Comparison of ENCODE assay signal across 23 mouse cellular contexts in the genomic region with DNA sequence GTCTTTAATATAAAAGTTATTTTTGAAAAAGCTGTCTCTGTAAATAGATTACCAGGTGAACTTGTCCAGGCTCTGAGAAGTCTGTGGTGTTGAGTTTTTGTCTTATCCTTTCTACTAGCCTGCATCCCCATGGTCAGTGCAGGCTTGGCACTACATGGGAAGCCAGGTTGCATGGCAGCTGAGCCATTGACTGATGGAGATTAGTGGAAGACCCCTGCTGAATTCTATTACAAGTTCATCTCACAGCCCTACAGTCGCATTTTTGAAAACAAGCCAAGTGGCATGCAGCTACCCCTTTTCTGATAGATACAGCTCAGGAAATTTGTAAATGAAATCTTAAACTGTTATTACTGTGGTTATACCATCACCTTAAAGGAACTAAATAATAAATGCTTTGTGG.
DNase-seq lines count a peak whose midpoint lies in the region; ATAC-seq and TF ChIP-seq lines count a peak whose summit lies in the region.
"Had no signal": no experiment of that assay in that cellular context is flagged by ENCODE, and none has a peak within 500 bp of the region (broad histone marks: within the 10 kb centered on the region; RNA-seq: fewer than 3 reads in every experiment).

No protein-coding gene starts in this region.

- WGBS in hindbrain, postnatal 0 days = 50% methylated on average over 1 of the region's 1 CpGs
- WGBS in hindbrain, embryonic 13.5 days = 69% methylated on average over 1 of the region's 1 CpGs
- WGBS in midbrain, postnatal 0 days = 50% methylated on average over 1 of the region's 1 CpGs
- 58% methylated on average over 1 of the region's 1 CpGs for WGBS in midbrain, embryonic 16.5 days

- TF ChIP-seq CTCF in hindbrain, postnatal 0 days (IDR thresholded peaks at IDR 0.05; ENCODE audit: low read depth) = no peak
- no peak for TF ChIP-seq CTCF in midbrain, postnatal 0 days (IDR thresholded peaks at IDR 0.05)

- DNase-seq in cerebellum, postnatal 25 days = peak; percentile 9 to 29
- peak; percentile 77 for DNase-seq in hindbrain, postnatal 0 days (ENCODE audit: low spot score)
- DNase-seq in midbrain, postnatal 0 days (ENCODE audit: low spot score) = peak; percentile 75
- DNase-seq: adrenal gland, adult 2 months; adrenal gland, postnatal 14 days; cerebellum, adult 11 months; gastrocnemius, postnatal 25 days; heart, adult 18-20 months; heart, postnatal 10 days; heart, postnatal 36 days; kidney, adult 18-20 months had no signal

- H3K36me3 ChIP-seq in hindbrain, postnatal 0 days (ENCODE audit: insufficient read depth, low read length) = no peaks in the 10 kb centered on the region
- H3K36me3 ChIP-seq in hindbrain, embryonic 13.5 days = no peaks in the 10 kb centered on the region
- H3K36me3 ChIP-seq in midbrain, postnatal 0 days (ENCODE audit: insufficient read depth, low read length) = no peaks in the 10 kb centered on the region
- no peaks in the 10 kb centered on the region for H3K36me3 ChIP-seq in midbrain, embryonic 16.5 days (ENCODE audit: control insufficient read depth, insufficient read depth, low read length)
- H3K36me3 ChIP-seq: forebrain, embryonic 10.5 days; heart, embryonic 12.5 days; heart, embryonic 15.5 days; hindbrain, embryonic 10.5 days; hindbrain, embryonic 15.5 days had no signal

- no peak overlapping the region for H3K9ac ChIP-seq in hindbrain, postnatal 0 days (replicated peaks; ENCODE audit: low read length)
- no peak overlapping the region for H3K9ac ChIP-seq in hindbrain, embryonic 13.5 days
- H3K9ac ChIP-seq in midbrain, postnatal 0 days (replicated peaks; ENCODE audit: low read length, poor library complexity, severe bottlenecking) = no peak overlapping the region
- H3K9ac ChIP-seq in midbrain, embryonic 16.5 days (ENCODE audit: low read depth, low read length) = no peak overlapping the region
- H3K9ac ChIP-seq: forebrain, embryonic 13.5 days; heart, embryonic 12.5 days; heart, embryonic 15.5 days; hindbrain, embryonic 15.5 days had no signal

- no peaks in the 10 kb centered on the region for H3K4me1 ChIP-seq in hindbrain, postnatal 0 days (ENCODE audit: insufficient read depth, low read length)
- H3K4me1 ChIP-seq in hindbrain, embryonic 13.5 days (replicated peaks) = no peaks in the 10 kb centered on the region
- H3K4me1 ChIP-seq in midbrain, postnatal 0 days (ENCODE audit: insufficient read depth, low read length) = no peaks in the 10 kb centered on the region
- H3K4me1 ChIP-seq in midbrain, embryonic 16.5 days (ENCODE audit: control insufficient read depth, insufficient read depth, low read length) = no peaks in the 10 kb centered on the region
- H3K4me1 ChIP-seq: forebrain, embryonic 10.5 days; forebrain, embryonic 13.5 days; hindbrain, embryonic 10.5 days; hindbrain, embryonic 15.5 days had no signal

- no peaks in the 10 kb centered on the region for H3K27me3 ChIP-seq in hindbrain, postnatal 0 days (ENCODE audit: insufficient read depth, low read length)
- H3K27me3 ChIP-seq in hindbrain, embryonic 13.5 days = no peaks in the 10 kb centered on the region
- H3K27me3 ChIP-seq in midbrain, postnatal 0 days (ENCODE audit: insufficient read depth, low read length) = no peaks in the 10 kb centered on the region
- H3K27me3 ChIP-seq in midbrain, embryonic 16.5 days (ENCODE audit: control insufficient read depth, insufficient read depth, low read depth, low read length) = no peaks in the 10 kb centered on the region
- H3K27me3 ChIP-seq: forebrain, embryonic 13.5 days; heart, embryonic 12.5 days; heart, embryonic 15.5 days; hindbrain, embryonic 15.5 days had no signal

- H3K4me3 ChIP-seq in hindbrain, postnatal 0 days (ENCODE audit: low read length) = no peak overlapping the region
- H3K4me3 ChIP-seq in hindbrain, embryonic 13.5 days = no peak overlapping the region
- no peak overlapping the region for H3K4me3 ChIP-seq in midbrain, postnatal 0 days (ENCODE audit: low read depth, low read length)
- no peak overlapping the region for H3K4me3 ChIP-seq in midbrain, embryonic 16.5 days (ENCODE audit: low read depth, low read length)
- H3K4me3 ChIP-seq: forebrain, embryonic 10.5 days; forebrain, embryonic 13.5 days; heart, embryonic 12.5 days; heart, embryonic 15.5 days; hindbrain, embryonic 10.5 days; hindbrain, embryonic 15.5 days had no signal

- H3K27ac ChIP-seq in hindbrain, postnatal 0 days = no peak overlapping the region
- H3K27ac ChIP-seq in hindbrain, embryonic 13.5 days = no peak overlapping the region
- H3K27ac ChIP-seq in midbrain, postnatal 0 days (ENCODE audit: low read depth, low read length) = no peak overlapping the region
- H3K27ac ChIP-seq in midbrain, embryonic 16.5 days (ENCODE audit: low read length) = no peak overlapping the region
- H3K27ac ChIP-seq: forebrain, embryonic 10.5 days; forebrain, embryonic 13.5 days; heart, embryonic 15.5 days; hindbrain, embryonic 10.5 days; hindbrain, embryonic 15.5 days had no signal

- no peak overlapping the region for H3K4me2 ChIP-seq in hindbrain, postnatal 0 days (ENCODE audit: low read depth, low read length)
- H3K4me2 ChIP-seq in hindbrain, embryonic 13.5 days = no peak overlapping the region
- H3K4me2 ChIP-seq in midbrain, postnatal 0 days (ENCODE audit: low read depth, low read length, poor library complexity, severe bottlenecking) = no peak overlapping the region
- H3K4me2 ChIP-seq in midbrain, embryonic 16.5 days (ENCODE audit: low read length) = no peak overlapping the region
- H3K4me2 ChIP-seq: forebrain, embryonic 13.5 days; heart, embryonic 12.5 days; heart, embryonic 15.5 days; hindbrain, embryonic 15.5 days had no signal

- H3K9me3 ChIP-seq in hindbrain, postnatal 0 days (ENCODE audit: low read length) = no peaks in the 10 kb centered on the region
- no peaks in the 10 kb centered on the region for H3K9me3 ChIP-seq in hindbrain, embryonic 13.5 days
- H3K9me3 ChIP-seq in midbrain, postnatal 0 days (ENCODE audit: low read length) = no peaks in the 10 kb centered on the region
- H3K9me3 ChIP-seq in midbrain, embryonic 16.5 days (replicated peaks; ENCODE audit: control insufficient read depth, low read length, poor library complexity, severe bottlenecking) = no peaks in the 10 kb centered on the region
- H3K9me3 ChIP-seq: forebrain, embryonic 10.5 days; forebrain, embryonic 13.5 days; heart, embryonic 12.5 days; heart, embryonic 15.5 days; hindbrain, embryonic 10.5 days; hindbrain, embryonic 15.5 days had no signal

- ATAC-seq in cerebellum, adult (ENCODE audit: insufficient number of reproducible peaks, low FRiP score, low TSS enrichment) = no peak
- ATAC-seq in hindbrain, postnatal 0 days = peak; percentile 53; the same call in 1 of the 2 replicates
- no peak for ATAC-seq in hindbrain, embryonic 13.5 days (ENCODE audit: low FRiP score)
- no peak for ATAC-seq in midbrain, postnatal 0 days (ENCODE audit: low FRiP score)
- ATAC-seq in midbrain, embryonic 16.5 days = no peak
- ATAC-seq: CD4-positive, CD25-positive, alpha-beta regulatory T cell, adult 4 months; forebrain, embryonic 13.5 days; inflammation-experienced regulatory T-cells, adult 6 months; intestine, embryonic 16.5 days had no signal

Comparison
In these comparisons a context has a peak if more than half of its experiments do, and no peak if none do; other contexts are left out.
1. DNase-seq: peak in every context shown above with its lines; median percentile 77 in hindbrain, postnatal 0 days; 75 in midbrain, postnatal 0 days; 19 in cerebellum, postnatal 25 days.